Mouse (Mus musculus) layer of hippocampus, adult 18-20 months (tissue): ENCODE measurements around the gene Map9. TPM values are rescaled to one million over a fixed set of nuclear protein-coding genes. Genes with fewer than 3 reads are reported as not detected.
"Not testable (repeated sequence)": the region's sequence is repeated elsewhere in the genome, so short reads cannot be mapped to it uniquely, and the experiment has no call there.

Source experiments
- DNase-seq, 2 experiments: peaks; one replicate each; pipeline ENCODE4 v3.0.0; 2022; ENCODE audit warnings: low spot score in 2 of 2
- total RNA-seq, 2 experiments: library from RNA; stranded (reverse); gene quantifications; 2 replicates each; pipeline ENCODE4 v1.2.3; 2021

Gene Map9
- total RNA-seq, 2 experiments from 2014 or later = 75.9 to 80.5 TPM

GRCm38 (mm10) chr3:82407432-82407831 lies 49.6 kb downstream of the Map9 start:
- DNase-seq = peak; percentile 35 to 64

DNA sequence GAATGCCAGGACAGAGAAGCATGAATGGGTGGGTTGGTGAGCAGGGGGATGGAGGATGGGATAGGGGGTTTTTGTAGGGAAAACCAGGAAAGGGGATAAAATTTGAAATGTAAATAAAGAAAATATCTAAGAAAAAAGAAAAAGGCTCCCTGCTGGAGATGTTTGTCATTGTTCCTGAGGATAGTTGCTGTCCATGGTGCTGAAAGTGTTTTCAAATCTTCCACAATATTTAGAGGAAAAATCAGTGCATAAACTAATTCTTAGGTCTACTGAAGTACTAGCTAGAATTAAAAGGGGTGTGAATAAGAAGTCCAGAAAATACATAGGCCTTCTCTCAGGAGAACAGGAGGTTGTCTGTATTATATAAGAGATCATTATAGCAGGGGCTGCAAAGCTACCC lies 54.6 kb downstream of the Map9 start:
- DNase-seq = no peak

- no peak for DNase-seq
Observed at GRCm38 (mm10) chr3:82417958-82418357, 60.1 kb downstream of the Map9 start.

GRCm38 (mm10) chr3:82435351-82435750 lies 77.5 kb downstream of the Map9 start:
- no peak for DNase-seq

DNA sequence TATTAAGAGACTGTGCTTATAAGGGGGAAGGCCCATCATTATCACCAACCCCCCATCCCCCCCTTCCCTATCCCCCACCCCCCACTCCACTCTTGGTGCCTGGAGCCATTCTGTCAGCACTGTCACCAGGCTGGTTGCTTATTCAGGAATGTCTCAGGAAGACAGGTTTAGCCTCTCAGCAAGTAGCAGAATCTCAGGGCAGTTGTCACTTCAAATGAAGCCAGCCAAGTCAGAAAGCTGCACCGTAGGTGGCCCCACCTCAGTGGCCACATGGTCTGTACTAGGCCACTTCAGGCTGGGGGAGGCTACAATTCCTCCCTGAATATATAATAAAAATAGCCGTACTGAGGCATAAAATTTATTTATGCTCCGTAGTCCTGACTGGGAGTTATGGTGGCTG lies 83.1 kb downstream of the Map9 start:
- DNase-seq = no peak

DNA sequence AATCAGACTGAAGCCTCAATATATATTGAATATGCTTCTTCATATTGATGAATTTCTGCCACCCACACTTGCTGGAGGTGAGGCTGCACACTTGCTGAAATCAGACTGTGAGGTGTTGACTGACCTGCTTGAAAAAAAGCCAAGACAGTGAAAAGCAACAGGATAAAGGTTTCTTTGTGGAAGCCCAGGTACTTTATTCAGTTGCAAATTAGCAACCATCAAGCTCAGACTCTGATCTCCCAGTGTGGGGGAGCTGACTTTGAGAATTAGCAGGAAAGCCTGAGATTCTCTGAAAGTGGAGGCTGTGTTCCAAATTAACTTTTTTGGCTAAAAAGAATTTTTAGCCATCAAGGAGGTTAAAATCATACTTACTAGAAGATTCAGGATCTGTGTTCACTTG lies 83.8 kb downstream of the Map9 start:
- DNase-seq = not testable (repeated sequence)

Other genes starting within 250 kb of the Map9 start
- gene Gucy1a1, start 212.3 kb upstream of the Map9 start, total RNA-seq = 10 to 100 TPM; 18.5 to 19.7 TPM
- 10 to 100 TPM; 39.6 to 40.2 TPM for gene Npy2r, start 190.0 kb downstream of the Map9 start, total RNA-seq